Mouse (Mus musculus) midbrain, embryonic 14.5 days (tissue): ENCODE results near the gene Nap1l5. TPM values are rescaled to one million over a fixed set of nuclear protein-coding genes. Genes with fewer than 3 reads are reported as not detected.

Source experiments
- ATAC-seq: fragments of 200-750 bp; cut with Nextera tagmentation; 2 replicates; pipeline ENCODE4 v1.8.0; 2017; ENCODE audit warnings: moderate number of reproducible peaks, moderate library complexity; ENCODE audit not compliant: low FRiP score, low TSS enrichment
- DNase-seq: peaks from one replicate; pipeline ENCODE4 v3.0.0-alpha.2; 2015
- H3K27ac ChIP-seq: fragments of 300-500 bp; sonication (generic); replicated peaks from 2 replicates; pipeline ENCODE4 v1.5.1; 2014; ENCODE audit warnings: mild to moderate bottlenecking, low read depth, low read length, moderate library complexity
- H3K27me3 ChIP-seq: fragments of 300-500 bp; sonication (generic); 2 replicates; pipeline ENCODE4 v1.6.1; 2014; ENCODE audit warnings: low read length, control low read depth, mixed read lengths; ENCODE audit not compliant: control insufficient read depth, insufficient read depth
- H3K36me3 ChIP-seq: fragments of 300-500 bp; sonication (generic); 2 replicates; pipeline ENCODE4 v1.6.1; 2014; ENCODE audit warnings: low read length, control low read depth; ENCODE audit not compliant: control insufficient read depth, insufficient read depth
- H3K4me1 ChIP-seq: fragments of 300-500 bp; sonication (generic); 2 replicates; pipeline ENCODE4 v1.6.1; 2014; ENCODE audit warnings: mild to moderate bottlenecking, antibody characterized with exemption, low read length, control low read depth; ENCODE audit not compliant: control insufficient read depth, insufficient read depth
- H3K4me2 ChIP-seq: fragments of 300-500 bp; sonication (generic); 2 replicates; pipeline ENCODE4 v1.6.1; 2014; ENCODE audit warnings: mild to moderate bottlenecking, low read length, moderate library complexity
- H3K4me3 ChIP-seq: fragments of 300-500 bp; sonication (generic); replicated peaks from 2 replicates; pipeline ENCODE4 v1.5.1; 2014; ENCODE audit warnings: low read depth, low read length
- H3K9ac ChIP-seq: fragments of 300-500 bp; sonication (generic); replicated peaks from 2 replicates; pipeline ENCODE4 v1.6.1; 2014; ENCODE audit warnings: mild to moderate bottlenecking, low read length, moderate library complexity
- H3K9me3 ChIP-seq: fragments of 300-500 bp; sonication (generic); 2 replicates; pipeline ENCODE4 v1.6.1; 2016; ENCODE audit warnings: low read length, control low read depth, mixed read lengths; ENCODE audit not compliant: control insufficient read depth
- WGBS: fragments of 180-500 bp; shearing (Covaris S2); extraction: QIAGEN DNeasy Blood & Tissue Kit; methylation state at CpG from one replicate; pipeline ENCODE4 v1.1.7; 2014; 5-methylcytosine and 5-hydroxymethylcytosine counted together
- polyA plus RNA-seq: library from polyadenylated mRNA; unstranded; fragments of >200 nt; fragmentation: Nextera tagmentation; extraction: Ambion mirVana; gene quantifications from 2 replicates; pipeline ENCODE4 v1.2.1, GENCODE M21; 2014

Gene Nap1l5
- polyA plus RNA-seq, 1 experiment from 2014 or later = 225 TPM

GRCm38 (mm10) chr6:58899076-58899475, 7.8 kb downstream of the Nap1l5 start:
- no peak for ATAC-seq
- Histone ChIP-seq H3K36me3 (peaks cover 15% of the 10 kb centered on the region), H3K9ac (no peak overlapping the region), H3K4me3 (no peak overlapping the region), H3K9me3 (no peaks in the 10 kb centered on the region), H3K27ac (no peak overlapping the region), H3K4me1 (peaks cover 9% of the 10 kb centered on the region), H3K4me2 (no peak overlapping the region), H3K27me3 (no peaks in the 10 kb centered on the region)
- 94% methylated on average over 3 of the region's 3 CpGs for WGBS
- no peak for DNase-seq

- H3K27ac ChIP-seq = no peak overlapping the region
- H3K36me3 ChIP-seq = peaks cover 21% of the 10 kb centered on the region
- no peak overlapping the region for H3K4me2 ChIP-seq
- no peaks in the 10 kb centered on the region for H3K4me1 ChIP-seq
- DNase-seq (no peak), ATAC-seq (no peak)
- no peaks in the 10 kb centered on the region for H3K27me3 ChIP-seq
- WGBS = 84% methylated on average over 3 of the region's 3 CpGs
- no peaks in the 10 kb centered on the region for H3K9me3 ChIP-seq
- H3K9ac ChIP-seq = no peak overlapping the region
- no peak overlapping the region for H3K4me3 ChIP-seq
These were observed 10.2 kb downstream of the Nap1l5 start for GRCm38 (mm10) chr6:58896648-58897047.

- ATAC-seq = no peak
- Histone ChIP-seq H3K9me3 (no peaks in the 10 kb centered on the region), H3K9ac (no peak overlapping the region), H3K4me3 (no peak overlapping the region), H3K4me2 (no peak overlapping the region), H3K27ac (no peak overlapping the region), H3K27me3 (no peaks in the 10 kb centered on the region), H3K36me3 (peaks cover 26% of the 10 kb centered on the region), H3K4me1 (no peaks in the 10 kb centered on the region)
- no peak for DNase-seq
- 89% methylated on average over 4 of the region's 4 CpGs for WGBS
These were observed 11.9 kb downstream of the Nap1l5 start for GRCm38 (mm10) chr6:58894994-58895393.

- DNase-seq (no peak), ATAC-seq (no peak)
- Histone ChIP-seq H3K4me1 (no peaks in the 10 kb centered on the region), H3K9me3 (no peaks in the 10 kb centered on the region), H3K36me3 (peaks cover 35% of the 10 kb centered on the region), H3K4me2 (no peak overlapping the region), H3K27me3 (no peaks in the 10 kb centered on the region), H3K4me3 (no peak overlapping the region), H3K27ac (no peak overlapping the region), H3K9ac (no peak overlapping the region)
- WGBS = 96% methylated on average over 6 of the region's 6 CpGs
These were observed 13.6 kb downstream of the Nap1l5 start for GRCm38 (mm10) chr6:58893307-58893706.

GRCm38 (mm10) chr6:58889917-58890316, 17.0 kb downstream of the Nap1l5 start:
- whole genome bisulfite sequencing = 94% methylated on average over 3 of the region's 3 CpGs
- Histone ChIP-seq H3K9me3 (no peaks in the 10 kb centered on the region), H3K4me3 (no peak overlapping the region)

GRCm38 (mm10) chr6:58882271-58882670, 24.6 kb downstream of the Nap1l5 start:
- Histone ChIP-seq H3K4me3 (no peak overlapping the region), H3K4me1 (no peaks in the 10 kb centered on the region), H3K27me3 (no peaks in the 10 kb centered on the region), H3K9ac (no peak overlapping the region), H3K9me3 (no peaks in the 10 kb centered on the region), H3K36me3 (peaks cover 10% of the 10 kb centered on the region), H3K27ac (no peak overlapping the region), H3K4me2 (no peak overlapping the region)
- peak; percentile 30 for DNase-seq
- 86% methylated on average over 6 of the region's 6 CpGs for WGBS
- no peak for ATAC-seq

More at GRCm38 (mm10) chr6:58889917-58890316, 17.0 kb downstream of the Nap1l5 start:
- Histone ChIP-seq H3K27ac (no peak overlapping the region), H3K36me3 (peaks cover 21% of the 10 kb centered on the region), H3K27me3 (no peaks in the 10 kb centered on the region), H3K9ac (no peak overlapping the region), H3K4me2 (no peak overlapping the region), H3K4me1 (no peaks in the 10 kb centered on the region)
- no peak for ATAC-seq
- no peak for DNase-seq

GRCm38 (mm10) chr6:58881363-58881762, 25.5 kb downstream of the Nap1l5 start:
- ATAC-seq (no peak), DNase-seq (peak; percentile 39)
- no peak overlapping the region for H3K9ac ChIP-seq
- no peaks in the 10 kb centered on the region for H3K27me3 ChIP-seq
- H3K9me3 ChIP-seq = no peaks in the 10 kb centered on the region
- H3K4me1 ChIP-seq = no peaks in the 10 kb centered on the region
- no peak overlapping the region for H3K4me3 ChIP-seq
- no peak overlapping the region for H3K27ac ChIP-seq
- WGBS = 88% methylated on average over 3 of the region's 3 CpGs
- H3K4me2 ChIP-seq = no peak overlapping the region
- H3K36me3 ChIP-seq = peaks cover 10% of the 10 kb centered on the region

- H3K4me1 ChIP-seq = no peaks in the 10 kb centered on the region
- no peaks in the 10 kb centered on the region for H3K27me3 ChIP-seq
- H3K4me2 ChIP-seq = no peak overlapping the region
- H3K36me3 ChIP-seq = peaks cover 10% of the 10 kb centered on the region
- DNase-seq = no peak
- no peak overlapping the region for H3K27ac ChIP-seq
- H3K4me3 ChIP-seq = no peak overlapping the region
- no peaks in the 10 kb centered on the region for H3K9me3 ChIP-seq
- ATAC-seq = no peak
- no peak overlapping the region for H3K9ac ChIP-seq
- WGBS = 90% methylated on average over 5 of the region's 5 CpGs
These were observed 26.0 kb downstream of the Nap1l5 start for GRCm38 (mm10) chr6:58880861-58881260.

GRCm38 (mm10) chr6:58879987-58880386, 26.9 kb downstream of the Nap1l5 start:
- 91% methylated on average over 9 of the region's 9 CpGs for WGBS
- DNase-seq = no peak
- H3K36me3 ChIP-seq = peaks cover 11% of the 10 kb centered on the region
- no peak for ATAC-seq
- no peak overlapping the region for H3K4me3 ChIP-seq
- no peak overlapping the region for H3K4me2 ChIP-seq
- H3K9ac ChIP-seq = no peak overlapping the region
- no peak overlapping the region for H3K27ac ChIP-seq
- H3K4me1 ChIP-seq = no peaks in the 10 kb centered on the region
- no peaks in the 10 kb centered on the region for H3K27me3 ChIP-seq
- H3K9me3 ChIP-seq = no peaks in the 10 kb centered on the region
